Mouse (Mus musculus): ENCODE measurements around the gene Spdye4a.
"Not testable (repeated sequence)": the region's sequence is repeated elsewhere in the genome, so short reads cannot be mapped to it uniquely, and the experiment has no call there.

The Spdye4a gene

DNA sequence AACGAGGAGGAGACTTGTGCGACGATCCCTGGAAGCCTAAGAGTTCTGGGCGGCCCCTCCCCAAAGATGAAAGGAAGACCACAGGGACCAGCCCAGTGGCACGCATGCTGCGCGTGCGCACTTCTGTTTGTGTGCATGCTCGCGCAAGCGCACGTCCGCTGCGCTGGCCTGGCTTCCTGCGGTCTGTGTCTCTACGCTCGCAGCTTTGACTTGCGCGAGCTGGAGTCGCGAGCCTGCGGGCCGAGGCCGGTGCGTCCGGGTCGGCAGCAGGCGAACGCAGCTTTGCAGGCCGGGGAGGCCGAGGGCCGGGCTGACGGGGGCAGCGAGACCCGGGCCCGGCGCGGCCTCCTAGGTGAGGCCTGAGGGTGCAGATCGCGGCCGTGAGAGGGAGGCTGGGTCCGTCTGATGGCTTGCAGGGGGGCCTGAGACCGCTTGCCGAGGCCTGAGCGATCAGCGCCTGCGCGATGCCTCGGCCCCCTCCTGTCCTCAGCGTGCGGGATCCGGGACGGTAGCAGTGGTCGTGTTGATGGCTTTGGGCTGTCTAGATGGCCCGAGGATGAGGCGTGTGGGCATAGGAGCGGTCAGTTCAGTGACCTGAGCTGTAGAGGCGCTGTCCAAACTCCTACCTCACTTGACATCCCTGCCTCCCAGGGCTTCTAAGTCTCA is 8.5 kb upstream of the Spdye4a start, which contains the start of gene Zfp12:
Zfp12 (plus strand) TSS at position 136 of the 666 bp plus-strand sequence.
- peak; percentile 81 to 91 for DNase-seq (ENCODE audit: low spot score in 2 of 2)

DNA sequence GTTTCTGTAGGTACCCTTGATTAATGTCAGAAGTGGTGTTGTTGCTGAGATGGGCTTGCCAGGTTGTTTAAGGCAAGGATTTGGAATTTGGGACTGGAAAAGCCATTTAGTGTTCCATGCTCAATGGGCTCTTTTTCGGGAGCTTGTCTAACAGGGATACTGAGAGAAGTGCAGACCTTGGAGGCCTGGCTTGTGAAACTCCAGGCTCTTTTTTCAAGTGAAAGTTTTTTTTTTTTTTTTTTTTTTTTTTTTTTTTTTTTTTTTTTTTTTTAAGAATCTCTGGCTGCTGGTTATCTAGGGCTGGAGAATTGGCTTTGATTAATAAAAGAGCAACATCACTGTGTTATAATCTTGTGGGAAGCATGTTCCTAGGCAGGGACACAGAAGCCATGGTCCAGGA is 4.4 kb downstream of the Spdye4a start:
- DNase-seq (ENCODE audit: low spot score in 2 of 2) = no peak

DNA sequence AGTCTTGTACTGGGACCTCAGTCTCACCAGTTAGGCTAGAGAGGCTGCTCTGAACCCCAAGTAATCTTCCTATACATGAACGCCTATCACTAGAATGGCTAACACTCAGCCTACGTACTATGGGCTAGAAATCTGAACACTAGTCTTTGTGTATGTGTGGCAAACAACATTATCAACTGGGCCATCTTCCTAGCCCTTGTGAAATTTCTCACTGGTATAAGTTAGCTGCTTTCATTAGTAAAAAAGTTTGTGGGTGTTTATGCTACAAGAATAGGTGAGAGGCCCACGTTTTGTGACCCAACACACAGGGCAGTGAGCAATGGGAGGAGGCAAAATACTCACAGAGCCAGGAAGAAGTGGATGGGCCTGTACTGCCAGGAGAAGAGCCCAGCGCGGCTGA is 5.7 kb downstream of the Spdye4a start:
- no peak for DNase-seq (ENCODE audit: low spot score in 2 of 2)

DNA sequence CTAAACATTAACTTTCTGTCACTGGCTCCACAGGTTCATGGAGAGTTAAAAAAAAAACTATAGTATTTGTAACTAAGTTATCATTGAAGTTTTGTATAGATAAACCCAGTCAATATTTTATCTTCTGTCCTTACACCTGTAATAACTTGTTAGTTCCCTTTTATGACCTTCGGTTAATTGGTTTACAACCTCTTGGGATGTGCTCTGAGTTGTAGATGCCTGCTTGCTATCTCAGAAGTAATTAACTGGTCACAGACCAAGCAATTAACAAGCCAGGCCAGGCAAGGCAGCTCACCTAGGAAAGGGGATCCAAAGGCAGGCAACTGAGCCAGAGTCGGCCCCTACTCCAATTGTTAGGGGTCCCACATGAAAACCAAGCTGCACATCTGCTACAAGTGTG is 12.9 kb downstream of the Spdye4a start:
- DNase-seq (ENCODE audit: low spot score in 2 of 2) = no peak

DNA sequence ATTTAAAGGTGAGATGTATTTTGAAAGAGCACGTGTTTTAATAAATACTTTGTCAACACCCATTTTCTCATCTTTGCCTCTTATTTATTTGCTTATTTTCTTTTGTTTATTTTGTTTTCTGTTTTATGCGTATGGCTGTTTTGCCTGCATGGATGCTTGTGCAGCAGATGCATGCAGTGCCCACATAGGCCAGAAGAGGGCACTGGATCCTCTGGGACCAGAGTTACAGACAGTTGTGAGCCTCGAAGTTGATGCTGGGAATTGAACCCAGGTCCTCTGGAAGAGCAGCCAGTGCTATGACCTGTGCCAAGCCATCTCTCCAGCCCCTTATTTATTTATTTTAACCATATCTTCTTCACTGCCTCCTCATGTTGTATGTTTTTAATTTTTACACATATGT is 21.7 kb downstream of the Spdye4a start:
- no peak for DNase-seq (ENCODE audit: low spot score in 2 of 2)

DNA sequence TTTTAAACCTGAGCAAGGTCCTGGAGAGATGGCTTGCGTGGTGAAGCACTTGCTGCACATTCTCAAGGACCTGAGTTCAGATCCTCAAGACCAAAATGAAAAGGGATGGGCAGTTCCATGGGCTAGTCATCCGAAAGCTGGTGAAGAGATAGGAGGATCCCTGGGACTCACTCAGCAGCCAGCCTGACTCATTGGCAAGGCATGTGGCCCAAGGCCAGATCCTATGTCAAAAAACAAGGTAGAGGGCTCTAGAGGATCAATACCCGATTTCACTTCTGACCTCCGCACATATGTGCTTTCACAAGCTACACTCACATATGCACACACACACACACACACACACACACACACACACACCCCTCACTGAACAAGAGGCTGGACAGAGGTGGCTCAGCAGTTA is 30.2 kb downstream of the Spdye4a start:
- no peak for DNase-seq (ENCODE audit: low spot score in 2 of 2)

DNA sequence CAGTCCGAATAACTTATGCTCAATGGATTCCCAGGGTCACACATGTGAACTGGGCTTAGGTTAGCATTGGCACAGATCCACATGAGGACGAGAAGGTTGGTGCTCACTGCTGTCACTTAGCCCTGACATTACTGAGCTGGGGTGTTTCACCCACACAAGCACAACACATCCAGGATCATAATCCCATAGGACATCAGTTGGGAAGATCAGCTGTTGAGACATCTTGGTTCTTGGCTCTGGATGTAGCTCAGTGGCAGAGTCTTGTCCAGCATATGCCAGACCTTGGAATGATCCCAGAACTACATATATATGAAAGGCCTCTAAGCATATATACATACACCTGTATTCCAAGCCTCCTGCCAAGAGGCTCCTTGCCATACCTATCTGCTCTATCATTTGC is 31.5 kb downstream of the Spdye4a start:
- no peak for DNase-seq (ENCODE audit: low spot score in 2 of 2)

DNA sequence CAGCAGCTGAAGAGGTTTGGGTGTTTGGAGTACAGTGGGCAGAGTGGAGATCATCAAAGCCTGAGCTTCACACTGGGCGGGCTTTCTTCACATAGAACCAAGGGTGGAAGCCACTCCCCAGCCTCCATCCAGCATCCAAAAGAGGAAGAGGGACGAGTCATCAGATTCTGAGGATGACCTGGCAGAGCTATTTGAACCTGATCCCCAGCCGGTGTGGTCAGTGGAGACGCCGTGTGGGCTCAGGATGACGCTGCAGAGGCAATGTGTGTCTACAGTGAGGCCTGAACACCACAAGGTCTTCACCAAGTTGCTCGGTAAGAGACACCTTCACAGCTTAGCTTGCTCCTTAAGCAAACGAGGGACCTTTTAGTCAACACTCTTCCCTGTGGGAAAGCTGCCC is 31.9 kb downstream of the Spdye4a start:
- DNase-seq (ENCODE audit: low spot score in 2 of 2) = not testable (repeated sequence)

DNA sequence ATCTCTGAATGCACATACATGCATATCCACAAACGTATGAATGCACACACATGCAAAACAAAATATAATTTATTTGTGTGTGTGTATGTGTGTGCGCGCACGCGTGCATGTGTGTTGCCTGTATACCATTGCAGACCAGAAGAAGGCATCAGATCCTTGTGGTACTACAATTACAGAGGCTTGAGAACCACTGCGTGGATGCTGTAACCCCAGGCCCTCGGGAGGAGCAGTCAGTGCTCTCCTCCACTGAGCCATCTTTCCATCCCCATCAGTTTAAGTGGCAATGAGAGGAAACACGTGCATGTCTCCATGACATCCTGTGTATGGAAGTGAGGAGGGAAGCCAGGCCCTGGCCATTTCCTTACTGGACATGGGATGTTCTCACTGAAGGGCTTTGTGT is 33.9 kb downstream of the Spdye4a start:
- no peak for DNase-seq (ENCODE audit: low spot score in 2 of 2)

DNA sequence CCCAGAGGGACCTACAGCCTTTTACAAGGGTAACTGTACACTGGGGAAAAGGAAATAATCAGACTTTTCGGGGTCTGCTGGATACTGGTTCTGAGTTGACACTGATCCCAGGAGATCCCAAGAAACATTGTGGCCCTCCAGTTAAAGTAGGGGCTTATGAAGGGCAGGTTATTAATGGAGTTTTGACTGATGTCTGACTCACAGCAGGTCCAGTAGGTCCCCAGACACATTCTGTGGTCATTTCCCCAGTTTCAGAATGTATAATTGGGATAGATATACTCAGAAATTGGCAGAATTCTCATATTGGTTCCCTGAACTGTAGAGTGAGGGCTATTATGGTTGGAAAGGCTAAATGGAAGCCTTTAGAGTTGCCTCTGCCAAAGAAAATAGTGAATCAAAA is 38.7 kb downstream of the Spdye4a start:
- not testable (repeated sequence) for DNase-seq (ENCODE audit: low spot score in 2 of 2)

DNA sequence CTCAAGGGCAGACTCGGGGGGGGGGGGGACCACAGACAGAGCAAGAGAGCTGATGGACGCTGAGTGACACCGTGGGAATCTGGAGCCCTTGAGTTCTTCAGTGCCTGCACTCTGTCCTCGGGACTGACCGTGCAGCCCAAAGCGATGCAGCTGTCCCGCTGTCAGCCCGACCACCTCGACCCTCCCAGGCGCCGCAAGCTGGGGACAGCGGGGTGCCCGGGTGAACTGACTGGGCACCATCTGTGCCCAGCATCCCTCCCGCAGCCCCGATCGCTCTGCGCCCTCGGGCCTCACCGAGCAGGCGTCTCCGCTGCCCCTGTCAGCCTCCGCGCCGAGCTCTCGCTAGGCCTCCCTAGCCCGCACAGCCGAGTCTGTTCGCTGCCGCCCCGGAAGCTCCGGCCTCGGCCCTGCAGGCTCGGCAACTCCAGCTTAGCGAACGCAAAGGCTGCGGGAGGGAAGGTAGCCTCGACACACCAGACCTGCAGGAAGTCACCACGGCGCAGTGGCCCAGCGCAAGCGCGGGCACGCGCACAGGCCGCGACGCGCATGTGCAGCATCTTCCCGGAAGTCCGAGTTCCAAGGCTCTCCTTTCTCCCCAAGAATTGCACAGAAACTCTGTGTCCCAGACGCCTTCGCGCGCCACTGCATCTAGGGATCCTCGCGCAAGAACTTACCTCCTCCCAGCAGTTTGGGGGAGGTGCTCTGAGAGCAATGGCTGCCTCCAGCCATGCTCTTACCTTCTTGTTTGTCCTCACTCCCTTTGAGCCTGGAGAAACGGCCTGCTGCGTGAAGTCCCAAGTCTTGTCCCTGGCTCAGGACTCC is 46.2 kb downstream of the Spdye4a start, which contains the start of the genes Rbak and Spdye4b:
Rbak (minus strand) TSS at position 521 of the 822 bp plus-strand sequence.
Spdye4b (plus strand) TSS at position 763 of the 822 bp plus-strand sequence.
- peak; percentile 79 to 92 for DNase-seq (ENCODE audit: low spot score in 2 of 2)

DNA sequence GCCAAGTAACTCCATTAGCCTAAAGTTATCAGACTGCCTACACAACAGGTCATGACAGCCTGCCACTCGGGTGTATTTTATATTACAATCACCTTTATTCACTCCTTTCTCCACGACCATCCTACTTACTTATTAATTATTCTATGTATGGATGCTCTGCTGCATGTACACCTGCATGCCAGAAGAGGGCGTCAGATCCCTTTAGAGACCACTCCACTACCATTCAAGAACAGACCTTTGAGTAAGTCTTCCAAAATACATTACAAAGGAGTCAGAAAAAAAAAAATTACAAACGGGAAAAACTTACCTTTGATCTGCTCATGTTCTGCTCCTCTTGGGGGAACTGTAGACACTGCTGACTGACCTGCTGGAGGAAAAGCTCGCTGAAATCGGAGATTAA is 47.5 kb downstream of the Spdye4a start:
- DNase-seq (ENCODE audit: low spot score in 2 of 2) = no peak

DNA sequence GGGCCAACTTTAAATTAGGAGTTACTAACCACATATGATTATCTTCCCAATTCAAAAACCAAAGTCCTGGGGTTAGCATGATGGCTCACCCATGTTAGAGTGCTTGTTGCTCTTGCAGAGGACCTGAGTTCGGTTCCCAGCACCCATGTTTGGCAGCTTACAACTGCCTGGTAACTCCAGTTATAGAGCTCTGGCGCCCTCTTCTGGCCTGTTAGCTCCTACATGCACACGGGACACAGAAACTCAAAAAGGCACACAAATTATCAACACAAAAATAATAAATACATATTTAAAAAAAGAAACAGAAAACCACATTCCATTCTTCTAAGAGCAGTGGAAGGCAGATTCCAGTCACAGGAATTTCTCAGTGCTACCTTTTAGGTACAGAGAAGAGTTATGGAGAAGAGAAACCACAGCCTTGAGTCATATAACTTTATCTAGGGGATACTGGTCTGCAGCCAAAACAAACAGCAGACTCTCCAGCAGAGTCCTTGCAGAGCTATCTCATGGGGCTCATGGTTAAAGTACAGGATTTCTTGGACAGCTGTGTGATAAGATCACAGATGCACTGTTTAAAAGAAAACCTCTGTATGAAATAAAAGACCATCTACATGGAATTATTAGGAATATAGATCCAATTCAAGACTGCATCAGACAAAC is 49.0 kb downstream of the Spdye4a start:
- DNase-seq (ENCODE audit: low spot score in 2 of 2) = no peak

DNA sequence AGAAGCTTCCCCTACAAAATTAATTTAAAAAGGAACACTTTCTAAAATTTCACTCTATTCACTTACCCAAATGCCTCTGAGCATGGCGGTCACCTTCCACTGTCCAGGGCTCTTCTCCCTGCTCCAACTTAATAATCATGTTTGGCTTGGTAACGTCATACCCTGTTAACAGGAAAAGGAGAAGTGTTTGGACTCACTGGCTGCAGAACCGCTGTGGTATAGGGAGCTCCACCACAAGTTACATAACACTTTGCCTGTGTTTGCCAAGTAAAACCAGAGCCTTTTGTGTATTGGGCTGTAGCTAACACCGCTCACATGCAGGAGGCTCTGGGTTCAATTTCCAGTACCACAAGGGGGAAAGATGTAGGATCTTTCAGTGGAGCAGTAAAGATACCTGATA is 50.7 kb downstream of the Spdye4a start:
- no peak for DNase-seq (ENCODE audit: low spot score in 2 of 2)
